Mouse (Mus musculus): ENCODE results near the gene Luc7l. TPM values are rescaled to one million over a fixed set of nuclear protein-coding genes. Genes with fewer than 3 reads are reported as not detected.

The Luc7l gene
- polyA plus RNA-seq, 1 experiment from 2014 or later: 151 TPM

GRCm38 (mm10) chr17:26318441-26318840 lies 65.7 kb downstream of the Luc7l start:
- H3K27ac ChIP-seq (ENCODE audit: low read depth, low read length): no peak overlapping the region
- no peak overlapping the region for H3K4me2 ChIP-seq (ENCODE audit: low read depth, low read length, severe bottlenecking)
- no peak for ATAC-seq (replicated peaks; ENCODE audit: low FRiP score)
- H3K36me3 ChIP-seq (ENCODE audit: control insufficient read depth, insufficient read depth, low read length): no peaks in the 10 kb centered on the region
- no peaks in the 10 kb centered on the region for H3K9me3 ChIP-seq (ENCODE audit: control insufficient read depth, low read length)
- H3K4me1 ChIP-seq (replicated peaks; ENCODE audit: control insufficient read depth, insufficient read depth, low read length): no peaks in the 10 kb centered on the region
- H3K27me3 ChIP-seq (ENCODE audit: control insufficient read depth, insufficient read depth, low read length): no peaks in the 10 kb centered on the region
- WGBS: 97% methylated on average over 1 of the region's 1 CpGs
- no peak overlapping the region for H3K9ac ChIP-seq (ENCODE audit: low read length)
- no peak overlapping the region for H3K4me3 ChIP-seq (ENCODE audit: low read depth, low read length)
- peak; percentile 31 for DNase-seq (ENCODE audit: low spot score)

Other genes starting within 250 kb of the Luc7l start
- gene Rab11fip3, start 183.3 kb upstream of the Luc7l start, polyA plus RNA-seq (2014; fragmentation: Nextera tagmentation; extraction: Ambion mirVana): 31.3 and 35.1 TPM in 2 replicates
- 22.5 and 24.6 TPM in 2 replicates for gene Decr2, start 162.6 kb upstream of the Luc7l start, polyA plus RNA-seq (2014; fragmentation: Nextera tagmentation; extraction: Ambion mirVana)
- gene Nme4, start 157.3 kb upstream of the Luc7l start, polyA plus RNA-seq (2014; fragmentation: Nextera tagmentation; extraction: Ambion mirVana): 74.6 and 89.6 TPM in 2 replicates
- gene Tmem8, start 139.6 kb upstream of the Luc7l start, polyA plus RNA-seq (2014; fragmentation: Nextera tagmentation; extraction: Ambion mirVana): 1.2 and 1.3 TPM in 2 replicates
- gene Mrpl28, start 129.4 kb upstream of the Luc7l start, polyA plus RNA-seq (2014; fragmentation: Nextera tagmentation; extraction: Ambion mirVana): 273 and 285 TPM in 2 replicates
- 19.1 and 24.9 TPM in 2 replicates for gene Axin1, start 114.2 kb upstream of the Luc7l start, polyA plus RNA-seq (2014; fragmentation: Nextera tagmentation; extraction: Ambion mirVana)
- gene Pdia2, start 53.8 kb upstream of the Luc7l start, polyA plus RNA-seq (2014; fragmentation: Nextera tagmentation; extraction: Ambion mirVana): 0.52 and 0.68 TPM in 2 replicates
- 0.96 and 2.5 TPM in 2 replicates for gene Rgs11, start 49.9 kb upstream of the Luc7l start, polyA plus RNA-seq (2014; fragmentation: Nextera tagmentation; extraction: Ambion mirVana)
- gene Arhgdig, start 45.1 kb upstream of the Luc7l start, polyA plus RNA-seq (2014; fragmentation: Nextera tagmentation; extraction: Ambion mirVana): 4.7 and 7.4 TPM in 2 replicates
- gene Fam234a, start 8.7 kb upstream of the Luc7l start, polyA plus RNA-seq (2014; fragmentation: Nextera tagmentation; extraction: Ambion mirVana): 21.3 and 24.1 TPM in 2 replicates
- gene Neurl1b, start 161.9 kb downstream of the Luc7l start, polyA plus RNA-seq (2014; fragmentation: Nextera tagmentation; extraction: Ambion mirVana): 0.35 and 0.45 TPM in 2 replicates

All from forebrain, embryonic 11.5 days (tissue).